Mouse (Mus musculus) hindbrain, embryonic 14.5 days (tissue): ENCODE measurements around the gene AW551984. TPM values are rescaled to one million over a fixed set of nuclear protein-coding genes. Genes with fewer than 3 reads are reported as not detected.

Experiments
- ATAC-seq: fragments of 200-750 bp; cut with Nextera tagmentation; 2 replicates; pipeline ENCODE4 v1.8.0; 2017; ENCODE audit warnings: moderate number of reproducible peaks, mild to moderate bottlenecking, moderate TSS enrichment, moderate library complexity; ENCODE audit not compliant: low FRiP score
- DNase-seq: peaks from one replicate; pipeline ENCODE4 v3.0.0-alpha.2; 2015; ENCODE audit warnings: low spot score
- H3K27ac ChIP-seq: fragments of 300-500 bp; sonication (generic); 2 replicates; pipeline ENCODE4 v1.5.1; 2014; ENCODE audit warnings: mild to moderate bottlenecking, moderate library complexity
- H3K27me3 ChIP-seq: fragments of 300-500 bp; sonication (generic); 2 replicates; pipeline ENCODE4 v1.6.1; 2014; ENCODE audit warnings: mild to moderate bottlenecking, low read length, mixed read lengths; ENCODE audit not compliant: control insufficient read depth, insufficient read depth
- H3K36me3 ChIP-seq: fragments of 300-500 bp; sonication (generic); replicated peaks from 2 replicates; pipeline ENCODE4 v1.6.1; 2014; ENCODE audit not compliant: control insufficient read depth, insufficient read depth
- H3K4me1 ChIP-seq: fragments of 300-500 bp; sonication (generic); replicated peaks from 2 replicates; pipeline ENCODE4 v1.6.1; 2014; ENCODE audit warnings: antibody characterized with exemption, low read length, mixed read lengths; ENCODE audit not compliant: control insufficient read depth, insufficient read depth
- H3K4me2 ChIP-seq: fragments of 300-500 bp; sonication (generic); replicated peaks from 2 replicates; pipeline ENCODE4 v1.6.1; 2014; ENCODE audit warnings: mild to moderate bottlenecking, moderate library complexity
- H3K4me3 ChIP-seq: fragments of 300-500 bp; sonication (generic); replicated peaks from 2 replicates; pipeline ENCODE4 v1.5.1; 2014; ENCODE audit warnings: mild to moderate bottlenecking, low read length
- H3K9ac ChIP-seq: fragments of 300-500 bp; sonication (generic); 2 replicates; pipeline ENCODE4 v1.6.1; 2014
- H3K9me3 ChIP-seq: fragments of 300-500 bp; sonication (generic); 2 replicates; pipeline ENCODE4 v1.6.1; 2016; ENCODE audit warnings: low read length; ENCODE audit not compliant: control insufficient read depth
- WGBS: fragments of 180-500 bp; shearing (Covaris S2); extraction: QIAGEN DNeasy Blood & Tissue Kit; methylation state at CpG from one replicate; pipeline ENCODE4 v1.1.7; 2014; 5-methylcytosine and 5-hydroxymethylcytosine counted together
- polyA plus RNA-seq: library from polyadenylated mRNA; unstranded; fragments of >200 nt; fragmentation: Nextera tagmentation; extraction: Ambion mirVana; gene quantifications from 2 replicates; pipeline ENCODE4 v1.2.1, GENCODE M21; 2014

The AW551984 gene
- 164 and 235 TPM in 2 replicates for polyA plus RNA-seq

DNA sequence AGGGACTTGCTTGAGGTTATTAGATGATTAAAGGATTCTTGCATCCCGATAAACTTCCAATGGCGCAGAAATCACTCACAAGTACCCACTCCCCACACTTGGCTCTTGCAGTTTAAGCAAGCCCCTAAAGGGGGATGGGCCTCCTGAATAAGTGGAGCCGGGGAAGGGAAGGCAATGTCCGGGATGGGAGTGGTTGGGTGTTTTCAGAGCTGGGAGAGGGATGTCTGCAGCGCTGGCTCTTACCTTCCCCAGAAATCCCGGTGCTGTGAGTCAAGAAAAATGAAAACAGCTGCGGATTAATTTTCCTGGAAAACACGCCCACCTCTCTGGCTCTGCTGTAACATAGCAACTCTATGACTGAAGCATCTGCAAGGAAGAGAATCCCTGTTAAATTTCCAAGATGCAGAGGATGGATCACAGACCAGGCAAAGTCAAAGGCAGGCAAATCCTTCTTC lies at the start of gene AW551984:
TSS of gene AW551984 (minus strand) at position 405 of the 455 bp plus-strand sequence.
- peak within 1 kb of the TSS; percentile 36 for H3K4me3 ChIP-seq
- H3K9ac ChIP-seq = peak within 1 kb of the TSS; percentile 56
- H3K4me1 ChIP-seq = peaks cover 5% of the 10 kb centered on the region
- ATAC-seq (peak; percentile 39; the same call in 1 of the 2 replicates), DNase-seq (peak; percentile 40)
- peak within 1 kb of the TSS; percentile 87 for H3K4me2 ChIP-seq
- no peaks in the 10 kb centered on the region for H3K9me3 ChIP-seq
- 0 out of 2 replicates have a peak, but pooled peaks cover 6% of the 10 kb centered on the region for H3K27me3 ChIP-seq
- no peaks in the 10 kb centered on the region for H3K36me3 ChIP-seq
- WGBS = 0% methylated on average over 8 of the region's 8 CpGs
- H3K27ac ChIP-seq = peak within 1 kb of the TSS; percentile 47; the same call in 1 of the 2 replicates

DNA sequence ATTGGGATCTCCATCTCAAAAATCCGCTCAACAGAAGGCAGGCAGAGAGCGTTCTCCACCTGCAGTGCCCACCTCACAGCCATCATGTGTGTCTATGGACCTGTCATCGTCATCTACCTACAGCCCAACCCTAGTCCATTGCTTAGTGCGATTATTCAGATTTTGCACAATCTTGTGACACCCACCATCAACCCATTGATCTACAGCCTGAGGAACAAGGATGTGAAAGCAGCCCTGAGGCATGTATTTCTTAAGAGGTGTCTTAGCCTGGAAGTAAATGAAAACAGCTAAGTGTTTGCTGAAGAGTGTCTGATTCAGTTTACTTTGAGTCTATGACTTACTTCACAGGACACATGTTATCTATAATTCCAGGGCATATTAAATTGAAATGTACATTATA lies 43.2 kb upstream of the AW551984 start:
- Histone ChIP-seq H3K36me3 (no peaks in the 10 kb centered on the region), H3K4me1 (no peaks in the 10 kb centered on the region), H3K9ac (no peak overlapping the region), H3K27ac (no peak overlapping the region), H3K4me2 (no peak overlapping the region), H3K27me3 (no peaks in the 10 kb centered on the region), H3K4me3 (no peak overlapping the region), H3K9me3 (no peaks in the 10 kb centered on the region)
- DNase-seq (no peak), ATAC-seq (no peak)
- 96% methylated on average over 4 of the region's 4 CpGs for WGBS

DNA sequence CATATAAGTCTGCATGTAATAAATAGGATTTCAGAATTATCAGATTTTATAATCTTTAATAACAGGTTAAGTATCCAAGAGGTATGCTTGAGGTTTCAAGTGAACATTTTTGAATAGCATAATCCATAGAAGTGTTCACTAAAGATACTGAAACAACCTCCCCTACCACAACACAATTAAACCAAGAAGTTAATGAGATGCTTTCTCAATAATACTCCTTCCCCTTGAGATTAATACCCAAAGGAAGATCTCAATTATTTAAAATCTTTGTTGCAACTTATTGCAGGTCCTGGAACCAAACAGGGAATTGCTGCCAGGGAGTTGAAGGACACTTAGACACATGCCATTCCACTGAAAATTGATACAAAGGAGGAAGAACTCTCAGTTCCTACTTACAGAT lies 40.6 kb upstream of the AW551984 start, which contains the start of gene Olfr961:
TSS of gene Olfr961 (plus strand) at position 301 of the 400 bp plus-strand sequence.
- DNase-seq = no peak
- no peak within 1 kb of the TSS for H3K27ac ChIP-seq
- no peaks in the 10 kb centered on the region for H3K27me3 ChIP-seq
- H3K4me3 ChIP-seq = no peak within 1 kb of the TSS
- no peaks in the 10 kb centered on the region for H3K9me3 ChIP-seq
- ATAC-seq = no peak
- H3K9ac ChIP-seq = no peak within 1 kb of the TSS
- no peak within 1 kb of the TSS for H3K4me2 ChIP-seq
- no peaks in the 10 kb centered on the region for H3K4me1 ChIP-seq
- no peaks in the 10 kb centered on the region for H3K36me3 ChIP-seq

DNA sequence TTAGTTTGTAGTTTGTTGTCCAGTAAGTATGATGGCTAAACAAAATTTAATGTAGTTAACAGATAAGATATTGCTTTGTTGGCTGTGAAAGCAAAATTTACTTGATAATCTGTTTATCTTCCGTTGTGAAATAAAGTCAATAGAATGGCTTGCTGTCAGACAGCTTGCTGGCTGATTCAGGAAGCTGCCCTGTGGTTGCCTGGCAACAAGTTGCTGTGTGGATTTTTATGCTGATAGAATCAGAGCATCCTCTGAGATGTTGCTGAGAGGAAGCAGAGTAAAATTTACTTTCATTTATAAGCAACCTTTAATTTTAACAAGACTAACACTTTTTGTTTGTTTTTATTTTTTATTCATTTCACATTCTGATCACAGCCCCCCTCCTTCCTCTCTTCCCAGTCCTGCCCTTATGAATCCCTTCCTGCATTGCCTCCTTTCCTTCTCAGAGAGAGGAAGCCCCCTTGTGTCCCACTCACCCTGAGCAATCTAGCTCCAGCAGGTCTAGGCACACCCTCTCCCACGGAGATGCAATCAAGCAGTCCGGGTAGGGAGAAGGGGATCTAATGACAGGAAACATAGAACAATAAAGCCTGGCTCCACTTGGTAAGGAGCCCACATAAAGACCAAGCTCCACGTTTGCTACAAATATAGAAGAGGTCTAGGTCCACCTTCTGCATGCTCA lies 29.9 kb upstream of the AW551984 start:
- 30% methylated on average over 4 of the region's 4 CpGs for WGBS
- no peak overlapping the region for H3K9ac ChIP-seq
- no peaks in the 10 kb centered on the region for H3K36me3 ChIP-seq
- peak overlapping the region; percentile 71 for H3K27ac ChIP-seq
- H3K27me3 ChIP-seq = no peaks in the 10 kb centered on the region
- 0 out of 2 replicates have a peak, but pooled peaks cover 3% of the 10 kb centered on the region for H3K4me1 ChIP-seq
- H3K4me3 ChIP-seq = no peak overlapping the region
- H3K9me3 ChIP-seq = no peaks in the 10 kb centered on the region
- DNase-seq = peak; percentile 40
- peak; percentile 64; the same call in 1 of the 2 replicates for ATAC-seq
- no peak overlapping the region for H3K4me2 ChIP-seq

DNA sequence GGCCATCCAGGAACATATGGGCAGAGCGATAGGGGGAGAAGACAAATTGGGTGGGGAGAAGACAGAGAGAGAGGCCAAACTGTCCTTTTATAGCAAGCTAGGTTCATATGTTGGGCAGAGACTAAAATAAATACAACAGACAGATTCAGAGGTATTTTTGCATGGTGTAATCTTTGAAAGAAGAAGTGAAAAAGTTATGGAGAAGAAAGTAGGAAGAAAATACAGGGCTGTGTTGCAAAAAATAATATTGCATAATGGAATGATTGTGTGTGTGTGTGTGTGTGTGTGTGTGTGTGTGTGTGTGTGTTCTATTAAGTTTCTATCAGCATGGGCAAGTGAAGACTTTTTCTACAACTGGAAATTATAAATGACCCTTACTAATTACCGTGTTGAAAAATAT lies 24.9 kb upstream of the AW551984 start:
- Histone ChIP-seq H3K4me2 (no peak overlapping the region), H3K4me3 (no peak overlapping the region), H3K27me3 (no peaks in the 10 kb centered on the region), H3K4me1 (0 out of 2 replicates have a peak, but pooled peaks cover under 1% of the 10 kb centered on the region), H3K9me3 (no peaks in the 10 kb centered on the region), H3K27ac (no peak overlapping the region), H3K36me3 (no peaks in the 10 kb centered on the region), H3K9ac (no peak overlapping the region)
- ATAC-seq (no peak), DNase-seq (no peak)
- whole genome bisulfite sequencing = 90% methylated on average over 2 of the region's 2 CpGs

DNA sequence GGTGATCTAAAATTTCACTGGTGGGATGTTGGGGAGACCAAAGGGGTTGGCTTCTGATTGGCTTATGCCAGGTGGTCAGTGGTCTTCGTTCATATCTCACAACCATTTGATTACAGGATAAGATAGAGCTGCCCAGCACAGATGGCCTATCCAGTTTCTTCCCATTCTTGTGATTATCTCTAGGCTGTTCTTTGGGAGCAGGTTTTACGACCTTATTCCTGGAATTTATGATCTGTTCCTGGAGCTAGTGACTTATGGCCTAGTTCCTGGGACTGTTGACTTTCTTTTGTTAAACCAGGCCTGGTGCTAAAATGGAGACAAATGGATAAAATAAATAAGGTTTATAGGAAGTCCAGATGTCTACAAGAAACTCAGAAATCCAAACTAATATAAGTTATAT lies 20.5 kb upstream of the AW551984 start:
- no peaks in the 10 kb centered on the region for H3K4me1 ChIP-seq
- no peak for ATAC-seq
- no peak for DNase-seq

DNA sequence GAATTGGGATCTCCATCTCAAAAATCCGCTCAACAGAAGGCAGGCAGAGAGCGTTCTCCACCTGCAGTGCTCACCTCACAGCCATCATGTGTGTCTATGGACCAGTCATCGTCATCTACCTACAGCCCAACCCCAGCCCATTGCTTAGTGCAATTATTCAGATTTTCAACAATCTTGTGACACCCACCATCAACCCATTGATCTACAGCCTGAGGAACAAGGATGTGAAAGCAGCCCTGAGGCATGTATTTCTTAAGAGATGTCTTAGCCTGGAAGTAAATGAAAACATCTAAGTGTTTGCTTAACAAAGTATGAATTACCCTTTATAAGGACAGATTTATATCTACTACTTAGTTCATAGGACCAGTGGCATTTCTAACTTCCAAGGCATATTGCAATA lies 19.6 kb upstream of the AW551984 start:
- no peak overlapping the region for H3K4me3 ChIP-seq
- DNase-seq (no peak), ATAC-seq (no peak)
- H3K9me3 ChIP-seq = no peaks in the 10 kb centered on the region
- H3K4me1 ChIP-seq = no peaks in the 10 kb centered on the region
- H3K9ac ChIP-seq = no peak overlapping the region
- no peaks in the 10 kb centered on the region for H3K36me3 ChIP-seq
- H3K4me2 ChIP-seq = no peak overlapping the region
- 92% methylated on average over 3 of the region's 3 CpGs for WGBS
- no peaks in the 10 kb centered on the region for H3K27me3 ChIP-seq
- H3K27ac ChIP-seq = no peak overlapping the region

More for the DNA sequence above, 20.5 kb upstream of the AW551984 start:
- no peak overlapping the region for H3K9ac ChIP-seq
- no peaks in the 10 kb centered on the region for H3K36me3 ChIP-seq
- H3K27me3 ChIP-seq = no peaks in the 10 kb centered on the region
- no peaks in the 10 kb centered on the region for H3K9me3 ChIP-seq
- WGBS = 80% methylated on average over 2 of the region's 2 CpGs
- H3K27ac ChIP-seq = no peak overlapping the region
- H3K4me2 ChIP-seq = no peak overlapping the region
- no peak overlapping the region for H3K4me3 ChIP-seq

DNA sequence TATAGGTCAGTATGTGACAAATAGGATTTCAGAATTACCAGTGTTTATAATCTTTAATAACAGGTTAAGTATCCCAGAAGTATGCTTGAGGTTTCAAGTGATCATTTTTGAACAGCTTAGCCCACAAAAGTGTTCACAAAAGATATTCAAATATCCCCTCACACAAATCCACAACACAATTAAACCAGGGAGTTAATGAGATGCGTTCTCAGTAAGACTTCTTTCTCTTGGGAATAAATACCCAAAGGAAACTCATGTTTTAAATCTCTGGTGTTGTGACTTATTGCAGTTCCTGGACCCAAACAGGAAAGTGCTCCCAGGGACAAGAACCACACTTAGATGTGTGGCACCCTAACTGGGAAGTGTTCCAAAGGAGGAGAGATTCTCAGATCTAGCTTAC lies 16.9 kb upstream of the AW551984 start, which contains the start of gene Olfr960:
TSS of gene Olfr960 (plus strand) at position 301 of the 400 bp plus-strand sequence.
- Histone ChIP-seq H3K4me1 (no peaks in the 10 kb centered on the region), H3K36me3 (no peaks in the 10 kb centered on the region), H3K27me3 (no peaks in the 10 kb centered on the region), H3K4me2 (no peak within 1 kb of the TSS), H3K9me3 (no peaks in the 10 kb centered on the region), H3K4me3 (no peak within 1 kb of the TSS), H3K9ac (no peak within 1 kb of the TSS), H3K27ac (no peak within 1 kb of the TSS)
- 78% methylated on average over 1 of the region's 1 CpGs for WGBS
- no peak for DNase-seq
- ATAC-seq = no peak

DNA sequence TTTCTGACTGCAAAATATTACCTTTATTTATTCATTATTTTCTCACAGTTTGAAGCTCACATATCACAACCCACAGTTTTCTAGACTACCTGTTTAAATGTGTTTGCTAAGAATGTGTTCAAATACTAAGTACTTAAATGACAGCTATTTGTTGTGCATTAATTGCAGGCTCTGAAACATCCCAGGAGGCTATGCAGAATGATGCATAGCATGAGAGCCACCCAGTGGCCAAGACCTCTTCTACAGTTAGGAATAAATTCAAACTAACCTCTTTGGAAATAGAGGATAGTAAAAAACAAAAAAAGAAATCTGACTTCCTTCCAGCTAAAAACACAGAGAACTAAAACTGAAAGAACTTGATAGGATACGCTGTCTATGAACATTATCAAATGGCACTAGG lies 7.8 kb upstream of the AW551984 start:
- Histone ChIP-seq H3K27me3 (no peaks in the 10 kb centered on the region), H3K27ac (no peak overlapping the region), H3K36me3 (no peaks in the 10 kb centered on the region), H3K4me1 (no peaks in the 10 kb centered on the region), H3K9ac (no peak overlapping the region), H3K4me3 (no peak overlapping the region), H3K4me2 (no peak overlapping the region), H3K9me3 (no peaks in the 10 kb centered on the region)
- DNase-seq (peak; percentile 74), ATAC-seq (no peak)
- WGBS = 67% methylated on average over 1 of the region's 1 CpGs
